Mouse (Mus musculus) limb, embryonic 14.5 days (tissue): ENCODE measurements around the gene Kyat1. TPM values are rescaled to one million over a fixed set of nuclear protein-coding genes. Genes with fewer than 3 reads are reported as not detected.
"Not testable (repeated sequence)": the region's sequence is repeated elsewhere in the genome, so short reads cannot be mapped to it uniquely, and the experiment has no call there.

ENCODE experiments used
- ATAC-seq: fragments of 200-750 bp; cut with Nextera tagmentation; 2 replicates; pipeline ENCODE4 v1.8.0; 2017; ENCODE audit warnings: low read depth, moderate number of reproducible peaks, moderate TSS enrichment; ENCODE audit not compliant: low FRiP score
- DNase-seq: peaks from one replicate; pipeline ENCODE4 v3.0.0-alpha.2; 2015; ENCODE audit warnings: low spot score
- H3K27ac ChIP-seq: fragments of 300-500 bp; sonication (generic); replicated peaks from 2 replicates; pipeline ENCODE4 v1.5.1; 2014; ENCODE audit warnings: low read depth, mild to moderate bottlenecking, low read length, moderate library complexity, mixed read lengths
- H3K27me3 ChIP-seq: fragments of 300-500 bp; sonication (generic); 2 replicates; pipeline ENCODE4 v1.6.1; 2014; ENCODE audit warnings: low read length, mixed read lengths; ENCODE audit not compliant: control insufficient read depth, insufficient read depth
- H3K36me3 ChIP-seq: fragments of 300-500 bp; sonication (generic); 2 replicates; pipeline ENCODE4 v1.6.1; 2014; ENCODE audit warnings: mild to moderate bottlenecking, low read length, moderate library complexity, mixed read lengths; ENCODE audit not compliant: control insufficient read depth, insufficient read depth
- H3K4me1 ChIP-seq: fragments of 300-500 bp; sonication (generic); 2 replicates; pipeline ENCODE4 v1.6.1; 2014; ENCODE audit warnings: antibody characterized with exemption, low read length, mixed read lengths; ENCODE audit not compliant: control insufficient read depth, insufficient read depth
- H3K4me2 ChIP-seq: fragments of 300-500 bp; sonication (generic); replicated peaks from 2 replicates; pipeline ENCODE4 v1.6.1; 2014; ENCODE audit warnings: low read depth, mild to moderate bottlenecking, low read length, moderate library complexity; ENCODE audit not compliant: severe bottlenecking
- H3K4me3 ChIP-seq: fragments of 300-500 bp; sonication (generic); replicated peaks from 2 replicates; pipeline ENCODE4 v1.5.1; 2014; ENCODE audit warnings: low read length
- H3K9ac ChIP-seq: fragments of 300-500 bp; sonication (generic); 2 replicates; pipeline ENCODE4 v1.6.1; 2014; ENCODE audit warnings: mild to moderate bottlenecking, low read depth, low read length, moderate library complexity; ENCODE audit not compliant: severe bottlenecking
- H3K9me3 ChIP-seq: fragments of 300-500 bp; sonication (generic); 2 replicates; pipeline ENCODE4 v1.6.1; 2016; ENCODE audit warnings: low read length; ENCODE audit not compliant: control insufficient read depth
- POLR2A ChIP-seq: fragments of 200-500 bp; IDR thresholded peaks from 2 replicates; pipeline ENCODE4 v1.8.0; 2012; ENCODE audit warnings: inconsistent platforms, mild to moderate bottlenecking, moderate library complexity, borderline replicate concordance; ENCODE audit not compliant: insufficient read depth, insufficient read length; ENCODE audit errors: extremely low read depth
- WGBS: fragments of 180-500 bp; shearing (Covaris S2); extraction: QIAGEN DNeasy Blood & Tissue Kit; methylation state at CpG from one replicate; pipeline ENCODE4 v1.1.7; 2014; 5-methylcytosine and 5-hydroxymethylcytosine counted together
- polyA plus RNA-seq, 2 experiments: library from polyadenylated mRNA; depleted of rRNA in 1 of 2; stranded (reverse) in 1 of 2; unstranded in 1 of 2; fragments of >200 nt; fragmentation: Nextera tagmentation in 1 of 2; extraction: Ambion mirVana in 1 of 2; gene quantifications; 2 replicates each; pipeline versions ENCODE4 v1.2.1 to v1.2.3; 2012 to 2014

Kyat1 gene
- polyA plus RNA-seq, 2 experiments = 10.2 to 24.5 TPM

DNA sequence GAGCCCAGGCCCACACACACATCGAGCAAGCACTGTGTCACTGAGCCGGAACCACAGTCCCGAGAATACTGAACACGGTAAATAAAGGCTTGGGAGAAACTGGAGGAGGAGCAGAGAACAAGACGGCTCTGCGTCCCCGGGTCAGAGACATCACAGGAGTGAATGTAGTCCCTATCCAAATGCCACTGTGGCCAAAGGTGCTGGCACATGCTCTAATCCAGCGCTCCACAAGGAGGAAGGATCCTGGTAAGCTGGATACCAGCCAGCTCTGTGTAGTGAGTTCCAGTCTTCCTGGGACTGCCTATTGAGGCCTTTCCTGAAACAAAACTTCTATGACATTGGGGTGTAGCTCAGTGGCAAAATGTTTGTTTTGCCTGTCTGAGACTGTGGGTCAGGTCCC lies 53.0 kb downstream of the Kyat1 start:
- H3K9ac ChIP-seq = no peak overlapping the region
- no peaks in the 10 kb centered on the region for H3K9me3 ChIP-seq
- WGBS = 78% methylated on average over 8 of the region's 8 CpGs
- no peak overlapping the region for H3K4me3 ChIP-seq
- peaks cover 41% of the 10 kb centered on the region for H3K36me3 ChIP-seq
- no peak overlapping the region for H3K4me2 ChIP-seq
- no peak overlapping the region for H3K27ac ChIP-seq
- no peaks in the 10 kb centered on the region for H3K27me3 ChIP-seq
- no peak for DNase-seq
- TF ChIP-seq POLR2A = no peak
- no peaks in the 10 kb centered on the region for H3K4me1 ChIP-seq
- ATAC-seq = no peak

DNA sequence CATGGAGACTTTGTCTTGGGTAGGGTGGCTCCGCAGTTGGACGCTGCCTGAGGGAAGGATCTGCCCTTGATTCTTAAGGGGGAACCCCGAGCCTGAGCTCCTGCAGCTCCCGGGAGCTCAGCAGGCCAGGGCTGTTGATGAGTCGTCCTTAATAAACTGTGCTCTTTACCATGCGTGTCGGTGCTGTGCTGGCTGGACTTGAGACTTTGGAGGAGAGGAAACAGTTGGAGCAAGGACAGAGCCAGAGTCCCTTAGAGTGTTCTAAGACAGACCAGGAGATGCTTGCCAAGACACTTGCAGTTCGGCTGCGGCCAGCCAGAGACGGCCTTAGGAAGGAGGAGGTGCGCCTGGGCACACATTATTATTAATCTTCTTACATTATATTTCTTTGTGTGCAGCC lies 53.8 kb downstream of the Kyat1 start:
- 86% methylated on average over 11 of the region's 11 CpGs for WGBS
- no peaks in the 10 kb centered on the region for H3K9me3 ChIP-seq
- no peak for ATAC-seq
- DNase-seq = no peak
- no peak overlapping the region for H3K4me2 ChIP-seq
- TF ChIP-seq POLR2A = no peak
- no peak overlapping the region for H3K9ac ChIP-seq
- H3K36me3 ChIP-seq = peaks cover 48% of the 10 kb centered on the region
- H3K27ac ChIP-seq = no peak overlapping the region
- no peaks in the 10 kb centered on the region for H3K27me3 ChIP-seq
- H3K4me3 ChIP-seq = no peak overlapping the region
- H3K4me1 ChIP-seq = no peaks in the 10 kb centered on the region

DNA sequence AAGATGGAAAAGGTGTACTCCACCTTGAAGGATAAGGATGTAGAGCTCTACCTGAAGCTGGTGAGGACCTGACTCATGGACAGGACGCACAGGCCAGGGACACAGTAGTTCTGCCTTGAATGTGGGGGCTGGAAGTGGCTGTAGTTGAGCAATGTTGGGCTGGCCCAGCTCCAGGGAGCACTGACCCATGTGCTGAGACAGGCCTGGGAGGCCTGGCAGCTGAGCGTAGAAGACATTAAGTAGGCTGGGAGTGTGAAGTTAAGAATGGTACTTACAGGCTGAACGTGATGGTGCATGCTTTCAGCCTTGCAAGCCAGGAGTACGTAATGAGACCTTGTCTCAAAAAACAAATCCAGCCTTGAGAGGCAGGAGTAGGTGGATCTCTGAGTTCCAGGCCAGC lies 58.2 kb downstream of the Kyat1 start:
- H3K36me3 ChIP-seq = peaks cover 86% of the 10 kb centered on the region
- H3K9me3 ChIP-seq = no peaks in the 10 kb centered on the region
- TF ChIP-seq POLR2A = no peak
- no peak overlapping the region for H3K4me2 ChIP-seq
- no peak overlapping the region for H3K9ac ChIP-seq
- H3K4me3 ChIP-seq = no peak overlapping the region
- ATAC-seq = no peak
- H3K27ac ChIP-seq = no peak overlapping the region
- 96% methylated on average over 4 of the region's 4 CpGs for WGBS
- H3K4me1 ChIP-seq = no peaks in the 10 kb centered on the region
- H3K27me3 ChIP-seq = no peaks in the 10 kb centered on the region
- no peak for DNase-seq

DNA sequence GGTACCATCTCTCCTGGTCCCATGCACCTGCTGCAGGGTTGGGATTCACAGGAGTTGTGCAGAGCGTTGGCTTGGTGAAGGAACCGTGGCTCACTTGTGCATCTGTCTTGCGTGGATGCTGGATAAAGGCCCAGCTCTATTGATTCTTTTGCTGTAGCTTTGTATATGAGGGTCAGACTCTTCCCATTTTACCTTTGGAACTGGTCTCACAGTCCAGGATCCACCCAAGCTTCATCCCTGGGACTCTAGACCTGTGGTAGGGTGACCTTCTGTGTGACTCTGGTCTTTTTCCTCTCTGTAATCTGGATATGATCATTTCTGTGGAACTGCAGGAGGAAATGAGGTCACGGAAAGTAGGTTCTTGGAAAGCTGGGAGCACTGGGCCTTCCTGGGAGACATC lies 61.2 kb downstream of the Kyat1 start:
- Histone ChIP-seq H3K27ac (no peak overlapping the region), H3K4me1 (no peaks in the 10 kb centered on the region), H3K4me2 (no peak overlapping the region), H3K9ac (no peak overlapping the region), H3K4me3 (no peak overlapping the region), H3K9me3 (no peaks in the 10 kb centered on the region), H3K27me3 (no peaks in the 10 kb centered on the region), H3K36me3 (peaks cover 91% of the 10 kb centered on the region)
- DNase-seq = no peak
- no peak for ATAC-seq
- no peak for TF ChIP-seq POLR2A
- 96% methylated on average over 4 of the region's 4 CpGs for WGBS

DNA sequence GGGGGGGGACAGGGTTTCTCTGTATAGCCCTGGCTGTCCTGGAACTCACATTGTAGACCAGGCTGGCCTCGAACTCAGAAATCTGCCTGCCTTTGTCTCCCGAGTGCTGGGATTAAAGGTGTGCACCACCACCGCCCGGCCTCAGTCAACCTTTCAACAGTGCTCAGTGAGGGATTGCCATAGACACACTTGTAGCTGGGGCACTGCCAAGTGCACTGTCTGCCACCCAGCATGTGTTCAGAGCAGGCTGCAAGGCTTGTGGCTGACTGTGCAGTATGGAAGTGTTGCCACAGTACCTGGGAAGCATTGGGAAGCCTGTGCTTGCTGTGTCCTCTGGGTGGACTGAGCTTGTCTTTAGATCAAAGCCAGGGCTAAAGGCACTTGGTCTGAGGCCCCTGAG lies 65.6 kb downstream of the Kyat1 start:
- 93% methylated on average over 4 of the region's 4 CpGs for WGBS
- not testable (repeated sequence) for H3K4me3 ChIP-seq, H3K4me1 ChIP-seq, H3K4me2 ChIP-seq, ATAC-seq, DNase-seq, H3K27ac ChIP-seq, H3K9me3 ChIP-seq, H3K27me3 ChIP-seq, H3K9ac ChIP-seq
- H3K36me3 ChIP-seq = peaks cover 89% of the 10 kb centered on the region

DNA sequence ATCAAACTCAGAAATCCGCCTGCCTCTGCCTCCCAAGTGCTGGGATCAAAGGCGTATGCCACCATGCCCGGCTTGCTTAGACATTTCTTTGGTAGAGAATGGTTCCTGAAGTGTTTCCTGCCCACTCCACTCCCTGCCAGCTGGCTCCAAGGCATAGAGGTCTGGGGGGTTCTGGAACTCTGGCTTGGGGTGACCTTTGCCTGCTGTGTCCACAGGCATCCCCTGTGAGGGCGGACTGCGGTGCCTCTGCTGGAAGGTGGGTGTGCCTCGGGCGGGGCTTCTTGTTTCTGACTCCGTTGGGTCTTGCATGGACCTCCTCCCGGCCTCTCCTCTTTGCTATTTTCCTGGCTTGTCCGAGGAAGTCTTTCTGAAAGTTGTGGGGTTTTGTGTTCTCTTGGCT lies 69.2 kb downstream of the Kyat1 start:
- TF ChIP-seq POLR2A = no peak
- H3K9ac ChIP-seq = no peak overlapping the region
- no peaks in the 10 kb centered on the region for H3K27me3 ChIP-seq
- peaks cover 21% of the 10 kb centered on the region for H3K4me1 ChIP-seq
- no peak overlapping the region for H3K4me3 ChIP-seq
- H3K9me3 ChIP-seq = no peaks in the 10 kb centered on the region
- peaks cover 54% of the 10 kb centered on the region for H3K36me3 ChIP-seq
- H3K27ac ChIP-seq = no peak overlapping the region
- H3K4me2 ChIP-seq = no peak overlapping the region
- no peak for ATAC-seq
- DNase-seq = no peak
- WGBS = 95% methylated on average over 10 of the region's 10 CpGs

Other genes with a start within 250 kb of the Kyat1 start
- gene Sptan1, start 240.3 kb downstream of the Kyat1 start, polyA plus RNA-seq (2012; rRNA removed) = 176 and 206 TPM in 2 replicates
- 150 and 153 TPM in 2 replicates for gene Sptan1, start 240.3 kb downstream of the Kyat1 start, polyA plus RNA-seq (2014; fragmentation: Nextera tagmentation; extraction: Ambion mirVana)
- 44.0 and 53.5 TPM in 2 replicates for gene Wdr34, start 157.0 kb downstream of the Kyat1 start, polyA plus RNA-seq (2012; rRNA removed)
- gene Wdr34, start 157.0 kb downstream of the Kyat1 start, polyA plus RNA-seq (2014; fragmentation: Nextera tagmentation; extraction: Ambion mirVana) = 30.1 and 33.1 TPM in 2 replicates
- gene Set, start 148.5 kb downstream of the Kyat1 start, polyA plus RNA-seq (2012; rRNA removed) = 178 and 295 TPM in 2 replicates
- gene Set, start 148.5 kb downstream of the Kyat1 start, polyA plus RNA-seq (2014; fragmentation: Nextera tagmentation; extraction: Ambion mirVana) = 426 and 451 TPM in 2 replicates
- 24.8 and 26.9 TPM in 2 replicates for gene Pkn3, start 128.2 kb downstream of the Kyat1 start, polyA plus RNA-seq (2012; rRNA removed)
- gene Pkn3, start 128.2 kb downstream of the Kyat1 start, polyA plus RNA-seq (2014; fragmentation: Nextera tagmentation; extraction: Ambion mirVana) = 5.9 and 6.4 TPM in 2 replicates
- 53.2 and 68.8 TPM in 2 replicates for gene Zdhhc12, start 112.2 kb downstream of the Kyat1 start, polyA plus RNA-seq (2012; rRNA removed)
- gene Zdhhc12, start 112.2 kb downstream of the Kyat1 start, polyA plus RNA-seq (2014; fragmentation: Nextera tagmentation; extraction: Ambion mirVana) = 21.9 and 23.2 TPM in 2 replicates
- 60.3 and 79.9 TPM in 2 replicates for gene Zer1, start 81.3 kb downstream of the Kyat1 start, polyA plus RNA-seq (2012; rRNA removed)
- gene Zer1, start 81.3 kb downstream of the Kyat1 start, polyA plus RNA-seq (2014; fragmentation: Nextera tagmentation; extraction: Ambion mirVana) = 9.7 and 11.0 TPM in 2 replicates
- gene Tbc1d13, start 72.1 kb downstream of the Kyat1 start, polyA plus RNA-seq (2012; rRNA removed) = 49.9 and 62.9 TPM in 2 replicates
- 10.4 and 10.7 TPM in 2 replicates for gene Tbc1d13, start 72.1 kb downstream of the Kyat1 start, polyA plus RNA-seq (2014; fragmentation: Nextera tagmentation; extraction: Ambion mirVana)
- 18.5 and 24.7 TPM in 2 replicates for gene Endog, start 34.4 kb downstream of the Kyat1 start, polyA plus RNA-seq (2012; rRNA removed)
- 20.9 and 22.6 TPM in 2 replicates for gene Endog, start 34.4 kb downstream of the Kyat1 start, polyA plus RNA-seq (2014; fragmentation: Nextera tagmentation; extraction: Ambion mirVana)
- 69.1 and 73.7 TPM in 2 replicates for gene Spout1, start 27.4 kb downstream of the Kyat1 start, polyA plus RNA-seq (2012; rRNA removed)
- 75.6 and 79.9 TPM in 2 replicates for gene Spout1, start 27.4 kb downstream of the Kyat1 start, polyA plus RNA-seq (2014; fragmentation: Nextera tagmentation; extraction: Ambion mirVana)
- gene Lrrc8a, start 31.9 kb upstream of the Kyat1 start, polyA plus RNA-seq (2012; rRNA removed) = 18.8 and 26.3 TPM in 2 replicates
- 47.2 and 53.8 TPM in 2 replicates for gene Lrrc8a, start 31.9 kb upstream of the Kyat1 start, polyA plus RNA-seq (2014; fragmentation: Nextera tagmentation; extraction: Ambion mirVana)
- 3.8 and 6.0 TPM in 2 replicates for gene Gm28035, start 34.7 kb upstream of the Kyat1 start, polyA plus RNA-seq (2012; rRNA removed)
- 0.11 and 0.23 TPM in 2 replicates for gene Gm28035, start 34.7 kb upstream of the Kyat1 start, polyA plus RNA-seq (2014; fragmentation: Nextera tagmentation; extraction: Ambion mirVana)
- gene Phyhd1, start 60.4 kb upstream of the Kyat1 start, polyA plus RNA-seq (2012; rRNA removed) = 11.7 and 12.8 TPM in 2 replicates
- 5.0 and 5.1 TPM in 2 replicates for gene Phyhd1, start 60.4 kb upstream of the Kyat1 start, polyA plus RNA-seq (2014; fragmentation: Nextera tagmentation; extraction: Ambion mirVana)
- gene Gm28038, start 75.2 kb upstream of the Kyat1 start, polyA plus RNA-seq (2012; rRNA removed) = not detected in 2 replicates
- gene Gm28038, start 75.2 kb upstream of the Kyat1 start, polyA plus RNA-seq (2014; fragmentation: Nextera tagmentation; extraction: Ambion mirVana) = not detected in 2 replicates
- 13.8 and 19.0 TPM in 2 replicates for gene Dolk, start 80.5 kb upstream of the Kyat1 start, polyA plus RNA-seq (2012; rRNA removed)
- gene Dolk, start 80.5 kb upstream of the Kyat1 start, polyA plus RNA-seq (2014; fragmentation: Nextera tagmentation; extraction: Ambion mirVana) = 31.0 and 32.4 TPM in 2 replicates
- 55.6 and 73.6 TPM in 2 replicates for gene Nup188, start 80.5 kb upstream of the Kyat1 start, polyA plus RNA-seq (2012; rRNA removed)
- 39.8 and 42.6 TPM in 2 replicates for gene Nup188, start 80.5 kb upstream of the Kyat1 start, polyA plus RNA-seq (2014; fragmentation: Nextera tagmentation; extraction: Ambion mirVana)
- 122 and 167 TPM in 2 replicates for gene Sh3glb2, start 153.5 kb upstream of the Kyat1 start, polyA plus RNA-seq (2012; rRNA removed)
- 64.8 and 70.1 TPM in 2 replicates for gene Sh3glb2, start 153.5 kb upstream of the Kyat1 start, polyA plus RNA-seq (2014; fragmentation: Nextera tagmentation; extraction: Ambion mirVana)
- 28.9 and 37.3 TPM in 2 replicates for gene Miga2, start 158.4 kb upstream of the Kyat1 start, polyA plus RNA-seq (2012; rRNA removed)
- gene Miga2, start 158.4 kb upstream of the Kyat1 start, polyA plus RNA-seq (2014; fragmentation: Nextera tagmentation; extraction: Ambion mirVana) = 20.5 and 21.7 TPM in 2 replicates
- gene Dolpp1, start 186.4 kb upstream of the Kyat1 start, polyA plus RNA-seq (2012; rRNA removed) = 49.8 and 71.3 TPM in 2 replicates
- gene Dolpp1, start 186.4 kb upstream of the Kyat1 start, polyA plus RNA-seq (2014; fragmentation: Nextera tagmentation; extraction: Ambion mirVana) = 30.9 and 31.8 TPM in 2 replicates
- gene Crat, start 210.0 kb upstream of the Kyat1 start, polyA plus RNA-seq (2012; rRNA removed) = 25.0 and 31.0 TPM in 2 replicates
- 33.4 and 36.1 TPM in 2 replicates for gene Crat, start 210.0 kb upstream of the Kyat1 start, polyA plus RNA-seq (2014; fragmentation: Nextera tagmentation; extraction: Ambion mirVana)
- 142 and 168 TPM in 2 replicates for gene Ptpa, start 210.2 kb upstream of the Kyat1 start, polyA plus RNA-seq (2012; rRNA removed)
- 74.5 and 87.6 TPM in 2 replicates for gene Ptpa, start 210.2 kb upstream of the Kyat1 start, polyA plus RNA-seq (2014; fragmentation: Nextera tagmentation; extraction: Ambion mirVana)